Mouse (Mus musculus): ENCODE data around the gene Vmn1r167.
"Not testable (repeated sequence)": the region's sequence is repeated elsewhere in the genome, so short reads cannot be mapped to it uniquely, and the experiment has no call there.

Vmn1r167 gene

DNA sequence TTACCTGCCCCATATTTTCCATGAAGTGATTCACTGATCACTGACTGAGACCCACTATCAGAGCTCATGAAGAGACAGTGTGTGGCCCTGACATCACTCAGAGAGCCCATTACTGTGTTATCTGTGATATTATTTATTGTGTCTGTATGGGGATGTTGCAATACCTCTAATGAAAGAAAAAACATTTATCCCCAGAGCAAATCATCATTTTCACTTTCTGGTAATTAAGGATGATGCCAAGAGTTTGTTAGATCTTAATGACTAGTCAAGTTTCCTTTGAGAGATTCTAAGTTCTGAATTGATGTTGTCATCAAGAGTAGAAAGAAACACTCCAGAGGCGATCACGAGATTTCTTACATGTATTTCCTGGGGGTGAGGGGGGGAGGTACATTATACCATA lies at the start of gene Vmn1r167:
Gene Vmn1r167 (minus strand): TSS at position 101 of the 400 bp plus-strand sequence.
- DNase-seq (ENCODE audit: low spot score in 2 of 2), result not testable (repeated sequence)

GRCm38 (mm10) chr7:23539432-23539831 lies 32.4 kb upstream of the Vmn1r167 start, which contains the start of gene Vmn1r168:
Gene Vmn1r168, plus strand, starts transcription at chr7:23539732.
- not testable (repeated sequence) for DNase-seq (ENCODE audit: low spot score in 2 of 2)

DNA sequence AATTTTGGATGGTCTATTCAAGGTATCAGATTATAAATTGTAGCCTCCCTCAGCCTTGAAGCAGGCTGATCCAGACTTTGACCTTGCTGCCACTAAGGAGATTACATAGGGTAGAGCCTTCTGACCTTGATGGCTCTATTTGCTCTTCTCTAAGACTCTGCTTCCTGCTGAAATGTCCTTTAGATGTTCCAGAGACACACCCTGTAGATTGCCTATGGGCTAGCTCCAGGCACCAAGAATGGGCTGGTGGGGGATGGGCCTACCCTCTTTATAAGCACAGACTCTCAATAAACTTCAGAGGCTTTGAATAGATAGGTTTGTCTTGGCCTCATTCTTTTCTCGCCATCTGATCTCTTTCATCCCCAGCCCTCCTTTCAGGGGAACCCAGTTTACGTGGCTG lies 34.1 kb downstream of the Vmn1r167 start:
- not testable (repeated sequence) for DNase-seq (ENCODE audit: low spot score in 2 of 2)

DNA sequence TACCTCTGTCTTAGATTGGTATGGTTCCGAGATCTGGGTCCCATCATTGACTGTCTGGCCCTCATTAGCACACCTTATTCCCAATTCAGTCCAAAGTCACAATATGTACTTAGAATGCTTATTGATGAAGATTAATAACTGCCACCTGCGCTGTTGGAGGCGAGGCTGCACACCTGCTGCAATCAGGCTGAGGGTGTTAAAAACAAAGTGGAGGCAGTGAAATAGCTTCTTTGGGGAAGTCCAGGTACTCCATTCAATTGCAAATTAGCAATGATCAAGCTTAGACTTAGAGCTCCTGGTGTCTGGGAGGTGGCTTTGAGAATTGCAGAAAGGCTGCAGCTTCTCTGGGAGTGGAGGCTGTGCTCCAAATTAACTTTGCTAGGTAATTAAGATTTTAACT lies 36.2 kb downstream of the Vmn1r167 start:
- not testable (repeated sequence) for DNase-seq (ENCODE audit: low spot score in 2 of 2)

- DNase-seq (ENCODE audit: low spot score in 2 of 2), result not testable (repeated sequence)
These were observed 36.8 kb downstream of the Vmn1r167 start for GRCm38 (mm10) chr7:23470201-23470600.
